Mouse (Mus musculus) E14TG2a.4 (cell line): ENCODE data around the gene Olfr1342.

Source experiments
- CTCF ChIP-seq: conservative IDR thresholded peaks from 2 replicates; pipeline ENCODE4 v1.5.1; 2014; ENCODE audit warnings: low read length
- NANOG ChIP-seq: IDR thresholded peaks from 2 replicates; pipeline ENCODE4 v1.6.1; 2014; ENCODE audit warnings: borderline replicate concordance, low read length, mixed read lengths
- POU5F1 ChIP-seq: IDR thresholded peaks from 2 replicates; pipeline ENCODE4 v1.6.1; 2014; ENCODE audit warnings: low read length, borderline replicate concordance

DNA sequence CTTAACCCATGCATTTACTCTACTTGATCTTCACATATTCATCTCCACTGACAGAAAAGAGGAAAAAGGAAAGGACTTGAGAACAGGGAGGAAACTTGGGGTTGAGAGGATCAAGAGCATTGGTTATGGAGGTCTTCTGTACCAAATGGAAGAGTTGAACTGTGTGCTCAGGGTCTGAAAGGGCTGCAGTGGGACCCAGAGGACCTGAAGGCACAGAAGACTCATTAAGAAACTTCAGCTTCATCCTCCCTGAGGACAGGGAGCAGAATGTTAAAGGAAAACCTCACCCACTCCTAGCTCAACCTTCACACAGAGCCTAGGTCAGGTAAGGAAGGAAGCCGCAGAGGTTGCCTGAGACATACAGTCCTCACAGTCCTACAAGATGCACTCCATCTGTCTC, 39.3 kb upstream of the Olfr1342 start, which contains the start of gene Olfr1339:
- TF ChIP-seq CTCF (no peak), NANOG (no peak), POU5F1 (no peak)
